Mouse (Mus musculus) midbrain, postnatal 0 days (tissue): ENCODE results near the gene Sun3. TPM values are rescaled to one million over a fixed set of nuclear protein-coding genes. Genes with fewer than 3 reads are reported as not detected.

Source experiments
- ATAC-seq: fragments of 200-750 bp; cut with Nextera tagmentation; 2 replicates; pipeline ENCODE4 v1.8.0; 2017; ENCODE audit warnings: moderate number of reproducible peaks, mild to moderate bottlenecking, moderate TSS enrichment, moderate library complexity; ENCODE audit not compliant: low FRiP score
- DNase-seq: peaks from one replicate; pipeline ENCODE4 v3.0.0-alpha.2; 2015; ENCODE audit warnings: low spot score
- H3K27ac ChIP-seq: fragments of 300-500 bp; sonication (generic); 2 replicates; pipeline ENCODE4 v1.5.1; 2014; ENCODE audit warnings: low read depth, mild to moderate bottlenecking, low read length, mixed read lengths
- H3K27me3 ChIP-seq: fragments of 300-500 bp; sonication (generic); 2 replicates; pipeline ENCODE4 v1.6.1; 2014; ENCODE audit warnings: low read length, control low read depth, mixed read lengths; ENCODE audit not compliant: insufficient read depth
- H3K36me3 ChIP-seq: fragments of 300-500 bp; sonication (generic); 2 replicates; pipeline ENCODE4 v1.6.1; 2014; ENCODE audit warnings: low read length, control low read depth, mixed read lengths; ENCODE audit not compliant: insufficient read depth
- H3K4me1 ChIP-seq: fragments of 300-500 bp; sonication (generic); 2 replicates; pipeline ENCODE4 v1.6.1; 2014; ENCODE audit warnings: mild to moderate bottlenecking, control low read depth, antibody characterized with exemption, low read length, mixed read lengths; ENCODE audit not compliant: insufficient read depth
- H3K4me2 ChIP-seq: fragments of 300-500 bp; sonication (generic); 2 replicates; pipeline ENCODE4 v1.6.1; 2014; ENCODE audit warnings: low read depth, mild to moderate bottlenecking, low read length, mixed read lengths; ENCODE audit not compliant: poor library complexity, severe bottlenecking
- H3K4me3 ChIP-seq: fragments of 300-500 bp; sonication (generic); 2 replicates; pipeline ENCODE4 v1.5.1; 2014; ENCODE audit warnings: low read depth, mild to moderate bottlenecking, low read length, moderate library complexity
- H3K9ac ChIP-seq: fragments of 300-500 bp; sonication (generic); replicated peaks from 2 replicates; pipeline ENCODE4 v1.6.1; 2014; ENCODE audit warnings: mild to moderate bottlenecking, low read length, moderate library complexity, mixed read lengths; ENCODE audit not compliant: poor library complexity, severe bottlenecking
- H3K9me3 ChIP-seq: fragments of 300-500 bp; sonication (generic); 2 replicates; pipeline ENCODE4 v1.6.1; 2016; ENCODE audit warnings: low read length, control low read depth
- CTCF ChIP-seq: IDR thresholded peaks from 2 replicates; pipeline ENCODE4 v1.5.1; 2016; ENCODE audit warnings: antibody characterized with exemption, mild to moderate bottlenecking
- WGBS: fragments of 180-500 bp; shearing (Covaris S2); extraction: QIAGEN DNeasy Blood & Tissue Kit; methylation state at CpG from one replicate; pipeline ENCODE4 v1.1.7; 2014; 5-methylcytosine and 5-hydroxymethylcytosine counted together
- polyA plus RNA-seq: library from polyadenylated mRNA; unstranded; fragments of >200 nt; fragmentation: Nextera tagmentation; extraction: Ambion mirVana; gene quantifications from 2 replicates; pipeline ENCODE4 v1.2.1, GENCODE M21; 2015
- total RNA-seq: library from RNA; depleted of rRNA; stranded (reverse); fragments of >200 nt; gene quantifications from 2 replicates; pipeline ENCODE4 v1.2.3, GENCODE M21; 2014

Sun3 gene
- total and polyA plus RNA-seq, 2 experiments from 2014 or later, result not detected

- Histone ChIP-seq H3K4me1 (peaks cover 3% of the 10 kb centered on the region; the same call in 1 of the 2 replicates), H3K9ac (peak within 1 kb of the TSS; percentile 73), H3K27ac (peak within 1 kb of the TSS; percentile 74), H3K4me2 (peak within 1 kb of the TSS; percentile 77), H3K27me3 (no peaks in the 10 kb centered on the region), H3K9me3 (no peaks in the 10 kb centered on the region), H3K4me3 (peak within 1 kb of the TSS; percentile 73), H3K36me3 (no peaks in the 10 kb centered on the region)
- ATAC-seq (peak; percentile 93), DNase-seq (peak; percentile 85)
- TF ChIP-seq CTCF, result no peak
- WGBS, result under 1% methylated on average over 43 of the region's 43 CpGs
Observed at GRCm38 (mm10) chr11:9010853-9011339, 37.9 kb downstream of the Sun3 start, which contains the start of gene Hus1. Gene Hus1, minus strand, starts transcription at chr11:9011191.

- peak overlapping the region; percentile 74 for H3K27ac ChIP-seq
- no peaks in the 10 kb centered on the region for H3K9me3 ChIP-seq
- H3K36me3 ChIP-seq, result peaks cover under 1% of the 10 kb centered on the region; the same call in 1 of the 2 replicates
- H3K9ac ChIP-seq, result peak overlapping the region; percentile 73
- peak overlapping the region; percentile 77 for H3K4me2 ChIP-seq
- peak overlapping the region; percentile 73 for H3K4me3 ChIP-seq
- ATAC-seq (peak; percentile 55), DNase-seq (peak; percentile 48)
- no peaks in the 10 kb centered on the region for H3K27me3 ChIP-seq
- under 1% methylated on average over 7 of the region's 7 CpGs for WGBS
- no peak; the same call in 1 of the 2 replicates for TF ChIP-seq CTCF
- peaks cover 3% of the 10 kb centered on the region; the same call in 1 of the 2 replicates for H3K4me1 ChIP-seq
Observed at GRCm38 (mm10) chr11:9010416-9010815, 38.4 kb downstream of the Sun3 start.

GRCm38 (mm10) chr11:9008761-9009160 is 40.0 kb downstream of the Sun3 start:
- Histone ChIP-seq H3K9ac (no peak overlapping the region), H3K27ac (no peak overlapping the region), H3K27me3 (no peaks in the 10 kb centered on the region), H3K4me2 (no peak overlapping the region), H3K4me3 (no peak overlapping the region), H3K4me1 (peaks cover 3% of the 10 kb centered on the region; the same call in 1 of the 2 replicates), H3K36me3 (peaks cover 9% of the 10 kb centered on the region; the same call in 1 of the 2 replicates), H3K9me3 (no peaks in the 10 kb centered on the region)
- WGBS, result 96% methylated on average over 5 of the region's 5 CpGs
- DNase-seq (no peak), ATAC-seq (no peak)
- TF ChIP-seq CTCF, result no peak

GRCm38 (mm10) chr11:8988084-8988483 is 60.7 kb downstream of the Sun3 start:
- Histone ChIP-seq H3K4me3 (no peak overlapping the region), H3K4me1 (no peaks in the 10 kb centered on the region; the same call in 1 of the 2 replicates), H3K9ac (no peak overlapping the region), H3K36me3 (no peaks in the 10 kb centered on the region), H3K9me3 (0 out of 2 replicates have a peak, but pooled peaks cover 4% of the 10 kb centered on the region), H3K27ac (no peak overlapping the region), H3K27me3 (peaks cover 5% of the 10 kb centered on the region; the same call in 1 of the 2 replicates), H3K4me2 (no peak overlapping the region)
- 74% methylated on average over 4 of the region's 4 CpGs for WGBS
- DNase-seq (peak; percentile 25), ATAC-seq (no peak)
- TF ChIP-seq CTCF, result peak; percentile 60

GRCm38 (mm10) chr11:8986058-8986457 is 62.7 kb downstream of the Sun3 start:
- DNase-seq, result no peak
- H3K27me3 ChIP-seq, result peaks cover 5% of the 10 kb centered on the region; the same call in 1 of the 2 replicates
- ATAC-seq, result no peak

GRCm38 (mm10) chr11:8983237-8983861 is 65.4 kb downstream of the Sun3 start:
- WGBS, result 42% methylated on average over 6 of the region's 6 CpGs
- peak; percentile 83 for TF ChIP-seq CTCF
- H3K36me3 ChIP-seq, result no peaks in the 10 kb centered on the region
- H3K27ac ChIP-seq, result no peak overlapping the region
- no peaks in the 10 kb centered on the region for H3K9me3 ChIP-seq
- H3K4me2 ChIP-seq, result no peak overlapping the region
- no peaks in the 10 kb centered on the region; the same call in 1 of the 2 replicates for H3K4me1 ChIP-seq
- no peak overlapping the region for H3K9ac ChIP-seq
- ATAC-seq (no peak), DNase-seq (peak; percentile 79)
- no peak overlapping the region for H3K4me3 ChIP-seq
- peaks cover 5% of the 10 kb centered on the region; the same call in 1 of the 2 replicates for H3K27me3 ChIP-seq

More at GRCm38 (mm10) chr11:8986058-8986457, 62.7 kb downstream of the Sun3 start:
- H3K4me1 ChIP-seq, result no peaks in the 10 kb centered on the region; the same call in 1 of the 2 replicates
- no peak for TF ChIP-seq CTCF
- H3K4me3 ChIP-seq, result no peak overlapping the region
- no peak overlapping the region for H3K9ac ChIP-seq
- H3K36me3 ChIP-seq, result no peaks in the 10 kb centered on the region
- no peak overlapping the region for H3K27ac ChIP-seq
- no peak overlapping the region for H3K4me2 ChIP-seq
- no peaks in the 10 kb centered on the region for H3K9me3 ChIP-seq
